Mouse (Mus musculus) spleen, postnatal 4 days (tissue): ENCODE measurements around the gene Katna1.

Experiments
- DNase-seq, 2 experiments: peaks; one replicate each; pipeline ENCODE4 v3.0.0; 2022; ENCODE audit warnings: low spot score in 2 of 2

The Katna1 gene

GRCm38 (mm10) chr10:7778361-7778760 is 52.6 kb downstream of the Katna1 start:
- DNase-seq, result peak in 1 of 2 experiments; percentile 39

- no peak for DNase-seq
Measured at GRCm38 (mm10) chr10:7779751-7780237, 54.0 kb downstream of the Katna1 start.

GRCm38 (mm10) chr10:7780238-7781176 is 54.7 kb downstream of the Katna1 start:
- DNase-seq, result peak; percentile 90 to 97

GRCm38 (mm10) chr10:7781214-7781613 is 55.4 kb downstream of the Katna1 start:
- no peak for DNase-seq

- DNase-seq, result no peak
Measured at GRCm38 (mm10) chr10:7787319-7787718, 61.5 kb downstream of the Katna1 start.

- DNase-seq, result no peak
Measured at GRCm38 (mm10) chr10:7792254-7792750, 66.5 kb downstream of the Katna1 start.

- peak; percentile 89 to 97 for DNase-seq
Measured at GRCm38 (mm10) chr10:7792751-7793385, 67.1 kb downstream of the Katna1 start, which contains the start of the genes Ginm1 and Ppil4. Gene Ginm1, minus strand, starts transcription at chr10:7792824. Gene Ppil4, plus strand, starts transcription at chr10:7792891.

- no peak for DNase-seq
Measured at GRCm38 (mm10) chr10:7801258-7801657, 75.5 kb downstream of the Katna1 start.

- no peak for DNase-seq
Measured at GRCm38 (mm10) chr10:7802519-7803140, 76.8 kb downstream of the Katna1 start.

GRCm38 (mm10) chr10:7809937-7810336 is 84.1 kb downstream of the Katna1 start:
- DNase-seq, result peak; percentile 50 to 72
